Mouse (Mus musculus) brain, embryonic 14.5 days (tissue): ENCODE measurements around the gene Rara.

Experiments used
- CTCF ChIP-seq: fragments of 200-500 bp; IDR thresholded peaks from 2 replicates; pipeline ENCODE4 v1.5.1; 2012; ENCODE audit warnings: inconsistent platforms, mild to moderate bottlenecking, moderate library complexity, borderline replicate concordance; ENCODE audit not compliant: insufficient read depth, insufficient read length; ENCODE audit errors: extremely low read depth
- POLR2A ChIP-seq: fragments of 200-500 bp; IDR thresholded peaks from 2 replicates; pipeline ENCODE4 v1.6.1; 2012; ENCODE audit warnings: mild to moderate bottlenecking, inconsistent platforms, borderline replicate concordance; ENCODE audit not compliant: poor library complexity, insufficient read depth, insufficient read length, severe bottlenecking; ENCODE audit errors: extremely low read depth

DNA sequence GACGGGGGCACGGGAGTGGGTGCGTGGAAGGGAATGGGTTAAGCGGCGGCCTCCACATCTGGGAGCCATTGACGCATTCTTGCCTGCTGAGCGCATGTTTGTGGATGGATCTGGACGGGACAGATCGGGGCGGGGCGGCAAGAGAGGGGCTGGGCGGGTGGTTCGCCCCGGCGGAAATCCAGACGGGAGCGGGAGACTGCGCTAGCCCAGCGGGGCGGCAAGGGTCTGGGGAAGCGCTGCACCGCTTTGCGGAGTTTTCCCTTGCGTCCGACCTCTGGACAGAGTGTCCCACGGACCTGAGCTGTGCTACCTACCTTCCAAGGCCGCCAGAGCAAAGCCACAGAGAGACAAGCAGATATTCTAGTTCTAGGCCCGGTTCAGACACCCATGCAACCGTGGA lies 8.6 kb downstream of the Rara start:
- TF ChIP-seq POLR2A (no peak), CTCF (no peak)
